Mouse (Mus musculus): ENCODE measurements around the gene Sema5b. TPM values are rescaled to one million over a fixed set of nuclear protein-coding genes. Genes with fewer than 3 reads are reported as not detected.

Gene Sema5b
- 5.5 and 8.0 TPM in 2 replicates for polyA plus RNA-seq (2014; fragmentation: Nextera tagmentation; extraction: Ambion mirVana)

DNA sequence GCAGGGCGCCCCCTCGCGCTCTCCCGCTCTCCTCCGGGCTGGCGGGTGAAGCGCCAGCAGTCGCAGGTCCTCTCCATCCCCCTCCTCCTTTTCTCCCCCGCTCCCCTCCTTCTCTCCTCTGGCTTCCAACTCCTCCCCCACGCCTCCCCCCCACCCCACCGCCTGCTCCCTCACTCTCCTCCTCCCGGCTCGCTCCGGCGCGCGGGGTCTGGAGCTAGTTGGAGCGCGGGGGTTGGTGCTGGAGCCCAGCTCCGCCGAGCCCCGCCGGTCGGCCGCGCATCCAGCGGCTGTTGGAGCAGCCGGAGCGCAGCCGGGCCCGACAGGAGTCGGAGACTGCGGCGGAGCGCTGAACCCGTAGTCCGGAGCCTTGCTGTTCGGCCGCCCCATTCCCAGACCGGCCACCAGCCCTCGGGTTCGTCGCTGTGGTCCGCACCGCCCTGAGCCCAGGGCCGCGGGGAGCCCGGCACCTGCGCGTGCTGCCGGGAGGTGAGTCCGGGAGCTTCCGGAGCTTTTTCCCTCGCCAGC is at the start of gene Sema5b:
Sema5b (plus strand) TSS at position 29 of the 525 bp plus-strand sequence.
- H3K4me2 ChIP-seq (ENCODE audit: low read depth, low read length): peak within 1 kb of the TSS; percentile 98
- peaks cover 10% of the 10 kb centered on the region; the same call in 1 of the 2 replicates for H3K4me1 ChIP-seq (ENCODE audit: control insufficient read depth, insufficient read depth, low read length)
- H3K9ac ChIP-seq (ENCODE audit: low read depth, low read length): peak within 1 kb of the TSS; percentile 70
- H3K9me3 ChIP-seq (ENCODE audit: control insufficient read depth, low read length): no peaks in the 10 kb centered on the region
- WGBS: under 1% methylated on average over 21 of the region's 54 CpGs
- peak; percentile 89 for DNase-seq (ENCODE audit: low spot score)
- H3K4me3 ChIP-seq (ENCODE audit: low read depth, low read length): peak within 1 kb of the TSS; percentile 59
- peak; percentile 87 for ATAC-seq (ENCODE audit: low read depth)
- H3K36me3 ChIP-seq (ENCODE audit: control insufficient read depth, insufficient read depth, low read length): no peaks in the 10 kb centered on the region
- H3K27ac ChIP-seq (replicated peaks; ENCODE audit: low read depth, low read length): peak within 1 kb of the TSS; percentile 54; the same call in 1 of the 2 replicates
- H3K27me3 ChIP-seq (replicated peaks; ENCODE audit: control insufficient read depth, insufficient read depth, low read length): peaks cover 42% of the 10 kb centered on the region

DNA sequence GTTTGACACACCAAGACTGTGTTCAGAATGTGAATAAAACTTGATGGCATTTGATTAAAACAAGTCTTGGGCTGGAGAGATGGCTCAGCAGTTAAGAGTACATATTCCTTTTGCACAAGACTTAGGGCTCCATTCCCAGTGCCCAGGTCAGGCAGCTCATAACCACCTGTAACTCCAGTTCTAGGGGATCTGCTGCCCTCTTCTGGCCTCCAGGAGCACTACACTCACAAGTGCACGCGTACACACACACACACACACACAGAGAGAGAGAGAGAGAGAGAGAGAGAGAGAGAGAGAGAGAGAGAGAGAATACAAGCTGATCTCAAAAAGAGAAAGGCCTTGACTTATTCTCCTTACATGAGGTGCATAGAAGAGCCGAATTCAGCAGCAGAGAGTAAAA is 40.6 kb upstream of the Sema5b start:
- no peaks in the 10 kb centered on the region for H3K27me3 ChIP-seq (replicated peaks; ENCODE audit: control insufficient read depth, insufficient read depth, low read length)
- H3K4me3 ChIP-seq (ENCODE audit: low read depth, low read length): no peak overlapping the region
- no peak overlapping the region for H3K9ac ChIP-seq (ENCODE audit: low read depth, low read length)
- ATAC-seq (ENCODE audit: low read depth): no peak
- no peaks in the 10 kb centered on the region for H3K4me1 ChIP-seq (ENCODE audit: control insufficient read depth, insufficient read depth, low read length)
- H3K27ac ChIP-seq (replicated peaks; ENCODE audit: low read depth, low read length): no peak overlapping the region
- no peak for DNase-seq (ENCODE audit: low spot score)
- no peak overlapping the region for H3K4me2 ChIP-seq (ENCODE audit: low read depth, low read length)
- WGBS: 84% methylated on average over 3 of the region's 3 CpGs
- no peaks in the 10 kb centered on the region for H3K36me3 ChIP-seq (ENCODE audit: control insufficient read depth, insufficient read depth, low read length)
- no peaks in the 10 kb centered on the region; the same call in 1 of the 2 replicates for H3K9me3 ChIP-seq (ENCODE audit: control insufficient read depth, low read length)

DNA sequence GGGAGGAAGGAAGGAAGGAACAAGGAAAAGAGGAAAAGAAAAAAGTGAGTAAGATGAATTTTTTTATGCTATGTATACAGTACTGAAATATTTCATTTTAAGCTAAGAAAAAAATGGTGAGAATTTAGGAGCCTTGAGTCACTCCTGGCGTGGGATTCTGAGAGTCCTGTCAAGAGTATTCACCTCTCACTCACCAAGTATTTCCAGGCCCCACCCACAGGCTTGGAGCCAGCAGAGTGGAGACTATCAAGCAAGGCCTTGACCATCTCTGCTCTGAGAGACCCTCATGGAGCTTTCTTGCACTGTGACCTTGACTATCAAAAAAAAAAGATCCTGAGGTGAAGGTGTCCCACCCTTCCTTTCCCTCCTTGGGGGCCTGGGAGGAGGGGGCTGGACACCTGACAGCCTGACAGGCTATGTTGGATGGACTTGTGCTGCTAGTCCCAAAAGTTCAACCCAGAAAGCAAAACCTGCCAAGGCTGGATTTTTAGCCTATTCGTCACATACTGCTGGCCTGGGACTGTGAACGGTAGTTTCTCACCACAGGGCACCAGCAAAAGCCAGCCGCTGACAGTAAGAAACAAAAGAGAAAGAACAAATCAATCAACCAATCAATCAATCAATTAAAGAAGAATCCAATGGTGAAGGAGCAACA is 39.7 kb upstream of the Sema5b start:
- Histone ChIP-seq H3K36me3 (ENCODE audit: control insufficient read depth, insufficient read depth, low read length) (no peaks in the 10 kb centered on the region), H3K4me1 (ENCODE audit: control insufficient read depth, insufficient read depth, low read length) (no peaks in the 10 kb centered on the region), H3K4me3 (ENCODE audit: low read depth, low read length) (no peak overlapping the region), H3K9ac (ENCODE audit: low read depth, low read length) (no peak overlapping the region), H3K27me3 (replicated peaks; ENCODE audit: control insufficient read depth, insufficient read depth, low read length) (no peaks in the 10 kb centered on the region), H3K27ac (replicated peaks; ENCODE audit: low read depth, low read length) (no peak overlapping the region), H3K9me3 (ENCODE audit: control insufficient read depth, low read length) (no peaks in the 10 kb centered on the region; the same call in 1 of the 2 replicates), H3K4me2 (ENCODE audit: low read depth, low read length) (no peak overlapping the region)
- ATAC-seq (ENCODE audit: low read depth) (no peak), DNase-seq (ENCODE audit: low spot score) (no peak)
- WGBS: 69% methylated on average over 4 of the region's 4 CpGs

DNA sequence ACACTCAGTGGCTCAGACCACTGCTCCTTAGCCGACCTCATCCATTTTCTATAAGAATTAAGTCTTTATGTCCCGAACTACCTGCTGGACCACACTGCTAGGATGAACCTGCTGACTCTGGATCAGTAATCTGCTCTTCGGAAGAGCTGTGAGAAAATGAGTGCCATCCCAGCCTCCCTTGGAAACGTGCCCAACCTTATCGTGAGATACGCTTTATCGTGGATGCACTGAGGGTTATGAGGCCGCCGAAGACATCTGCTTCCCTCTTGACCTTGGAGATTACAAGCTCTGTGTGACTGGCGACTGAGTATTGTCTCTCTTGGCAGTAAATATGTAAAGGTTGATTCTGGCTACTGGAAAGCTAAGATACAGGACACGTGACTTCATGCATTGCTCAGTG is 38.5 kb upstream of the Sema5b start:
- no peak overlapping the region for H3K9ac ChIP-seq (ENCODE audit: low read depth, low read length)
- no peak overlapping the region for H3K4me3 ChIP-seq (ENCODE audit: low read depth, low read length)
- no peaks in the 10 kb centered on the region; the same call in 1 of the 2 replicates for H3K9me3 ChIP-seq (ENCODE audit: control insufficient read depth, low read length)
- no peaks in the 10 kb centered on the region for H3K27me3 ChIP-seq (replicated peaks; ENCODE audit: control insufficient read depth, insufficient read depth, low read length)
- no peak overlapping the region for H3K4me2 ChIP-seq (ENCODE audit: low read depth, low read length)
- DNase-seq (ENCODE audit: low spot score): no peak
- H3K4me1 ChIP-seq (ENCODE audit: control insufficient read depth, insufficient read depth, low read length): no peaks in the 10 kb centered on the region
- H3K27ac ChIP-seq (replicated peaks; ENCODE audit: low read depth, low read length): no peak overlapping the region
- no peak for ATAC-seq (ENCODE audit: low read depth)
- no peaks in the 10 kb centered on the region for H3K36me3 ChIP-seq (ENCODE audit: control insufficient read depth, insufficient read depth, low read length)
- WGBS: 84% methylated on average over 11 of the region's 11 CpGs

DNA sequence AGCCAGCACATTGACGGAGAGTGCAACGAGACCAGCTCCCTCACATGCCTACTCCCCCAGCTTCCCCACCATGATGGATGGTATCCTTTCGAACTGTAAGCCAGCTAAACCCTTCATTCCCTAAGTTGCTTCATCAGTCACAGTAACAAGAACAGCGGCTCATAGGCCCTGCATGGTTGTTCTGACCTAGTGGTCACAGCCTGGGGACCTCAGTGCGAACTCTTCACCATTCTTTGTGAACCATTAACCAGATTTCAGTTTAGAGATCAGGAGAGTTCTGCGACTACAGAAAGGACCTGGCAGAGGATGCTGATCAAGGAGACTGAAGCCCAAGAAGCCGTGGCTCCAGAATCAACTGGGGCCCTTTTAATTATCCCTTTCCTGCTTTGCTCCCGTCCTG is 36.7 kb upstream of the Sema5b start:
- H3K36me3 ChIP-seq (ENCODE audit: control insufficient read depth, insufficient read depth, low read length): no peaks in the 10 kb centered on the region
- H3K27ac ChIP-seq (replicated peaks; ENCODE audit: low read depth, low read length): no peak overlapping the region
- no peak overlapping the region for H3K4me2 ChIP-seq (ENCODE audit: low read depth, low read length)
- no peaks in the 10 kb centered on the region for H3K4me1 ChIP-seq (ENCODE audit: control insufficient read depth, insufficient read depth, low read length)
- no peak overlapping the region for H3K4me3 ChIP-seq (ENCODE audit: low read depth, low read length)
- no peaks in the 10 kb centered on the region; the same call in 1 of the 2 replicates for H3K9me3 ChIP-seq (ENCODE audit: control insufficient read depth, low read length)
- H3K9ac ChIP-seq (ENCODE audit: low read depth, low read length): no peak overlapping the region
- DNase-seq (ENCODE audit: low spot score): no peak
- no peak for ATAC-seq (ENCODE audit: low read depth)
- 85% methylated on average over 8 of the region's 8 CpGs for WGBS
- no peaks in the 10 kb centered on the region for H3K27me3 ChIP-seq (replicated peaks; ENCODE audit: control insufficient read depth, insufficient read depth, low read length)

DNA sequence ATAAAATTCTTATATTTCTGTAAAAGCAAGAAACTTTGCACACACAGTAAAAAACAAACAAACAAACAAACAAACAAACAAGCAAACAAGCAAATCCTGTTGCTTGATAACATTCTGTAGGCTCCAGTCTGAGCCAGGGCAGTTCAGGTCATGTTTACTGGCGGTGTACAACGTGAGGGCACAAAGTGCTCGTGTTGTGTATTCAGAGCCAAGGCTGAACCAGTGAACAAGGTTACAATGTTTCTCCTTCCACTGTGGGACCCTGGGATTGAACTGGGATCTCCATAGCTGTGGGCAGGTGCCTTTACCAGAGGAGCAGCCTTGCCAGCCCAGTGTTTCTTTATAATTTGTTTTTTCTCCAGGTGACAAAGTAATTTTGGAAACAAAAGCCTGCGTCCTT is 35.2 kb upstream of the Sema5b start:
- H3K36me3 ChIP-seq (ENCODE audit: control insufficient read depth, insufficient read depth, low read length): no peaks in the 10 kb centered on the region

DNA sequence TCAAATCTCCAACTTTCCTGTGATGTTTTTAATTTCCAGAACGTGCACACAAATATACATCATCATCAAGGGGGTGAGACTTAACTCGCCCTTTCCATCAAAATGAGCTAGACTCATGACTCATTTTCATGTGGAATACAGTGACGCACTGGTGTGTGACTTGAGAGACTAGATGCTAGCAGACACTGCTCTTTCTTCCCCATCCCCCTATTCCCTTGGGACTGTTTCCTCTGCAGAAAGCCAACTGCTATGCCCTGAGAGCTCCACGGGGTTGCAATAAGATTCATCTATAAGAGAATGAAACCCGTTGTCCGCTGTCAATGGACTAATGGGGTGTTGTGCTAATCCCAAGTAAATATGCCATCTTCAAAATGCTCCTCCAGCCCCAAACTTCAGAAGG is 32.4 kb upstream of the Sema5b start:
- Histone ChIP-seq H3K36me3 (ENCODE audit: control insufficient read depth, insufficient read depth, low read length) (no peaks in the 10 kb centered on the region), H3K4me2 (ENCODE audit: low read depth, low read length) (no peak overlapping the region), H3K27me3 (replicated peaks; ENCODE audit: control insufficient read depth, insufficient read depth, low read length) (no peaks in the 10 kb centered on the region), H3K27ac (replicated peaks; ENCODE audit: low read depth, low read length) (no peak overlapping the region), H3K9me3 (ENCODE audit: control insufficient read depth, low read length) (no peaks in the 10 kb centered on the region), H3K4me1 (ENCODE audit: control insufficient read depth, insufficient read depth, low read length) (peaks cover 6% of the 10 kb centered on the region; the same call in 1 of the 2 replicates), H3K9ac (ENCODE audit: low read depth, low read length) (no peak overlapping the region), H3K4me3 (ENCODE audit: low read depth, low read length) (no peak overlapping the region)
- 84% methylated on average over 6 of the region's 6 CpGs for WGBS
- DNase-seq (ENCODE audit: low spot score): no peak
- no peak for ATAC-seq (ENCODE audit: low read depth)

More for the DNA sequence above, 35.2 kb upstream of the Sema5b start:
- DNase-seq (ENCODE audit: low spot score) (no peak), ATAC-seq (ENCODE audit: low read depth) (no peak)
- no peak overlapping the region for H3K27ac ChIP-seq (replicated peaks; ENCODE audit: low read depth, low read length)
- no peak overlapping the region for H3K4me2 ChIP-seq (ENCODE audit: low read depth, low read length)
- H3K4me1 ChIP-seq (ENCODE audit: control insufficient read depth, insufficient read depth, low read length): peaks cover 6% of the 10 kb centered on the region; the same call in 1 of the 2 replicates
- H3K4me3 ChIP-seq (ENCODE audit: low read depth, low read length): no peak overlapping the region
- H3K27me3 ChIP-seq (replicated peaks; ENCODE audit: control insufficient read depth, insufficient read depth, low read length): no peaks in the 10 kb centered on the region
- WGBS: 95% methylated on average over 4 of the region's 4 CpGs
- no peaks in the 10 kb centered on the region for H3K9me3 ChIP-seq (ENCODE audit: control insufficient read depth, low read length)
- no peak overlapping the region for H3K9ac ChIP-seq (ENCODE audit: low read depth, low read length)

DNA sequence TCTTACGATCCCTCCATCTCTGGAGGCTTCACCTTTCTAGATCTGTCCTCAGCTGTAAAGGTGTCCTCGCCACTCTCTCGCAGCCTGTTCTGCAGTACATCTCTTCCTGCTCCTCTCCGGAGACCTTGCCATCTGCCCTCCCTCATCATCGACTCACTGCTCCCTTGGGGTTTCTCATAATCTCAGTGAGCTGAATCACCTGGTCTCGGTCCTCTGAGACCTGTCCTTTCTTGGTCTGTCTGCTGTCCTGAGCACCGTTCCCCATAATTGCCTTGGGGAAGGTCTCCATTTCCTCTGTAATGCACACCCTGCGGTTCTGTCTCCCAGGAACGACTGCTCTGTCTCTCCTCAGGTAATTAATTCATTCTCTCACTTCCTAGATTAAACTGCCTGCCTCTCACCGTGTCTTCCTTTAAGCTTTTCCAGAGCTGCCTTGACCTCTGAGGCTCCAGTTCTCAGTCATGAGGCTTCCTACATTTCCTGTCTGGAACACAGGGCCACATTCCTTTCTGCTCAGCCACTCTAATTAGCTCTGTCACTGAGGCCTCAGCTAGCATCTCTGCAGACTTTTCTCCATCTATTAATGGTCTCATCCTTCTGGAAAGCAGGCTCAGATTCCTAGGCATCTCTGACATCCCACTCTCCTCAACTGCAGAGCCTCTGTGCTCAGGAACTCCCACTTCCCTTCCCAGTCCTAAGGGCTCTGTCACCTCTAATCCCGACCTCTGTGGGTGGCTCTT is 31.4 kb upstream of the Sema5b start:
- Histone ChIP-seq H3K4me2 (ENCODE audit: low read depth, low read length) (no peak overlapping the region), H3K4me1 (ENCODE audit: control insufficient read depth, insufficient read depth, low read length) (peaks cover 6% of the 10 kb centered on the region; the same call in 1 of the 2 replicates), H3K4me3 (ENCODE audit: low read depth, low read length) (no peak overlapping the region), H3K27me3 (replicated peaks; ENCODE audit: control insufficient read depth, insufficient read depth, low read length) (no peaks in the 10 kb centered on the region), H3K9me3 (ENCODE audit: control insufficient read depth, low read length) (no peaks in the 10 kb centered on the region), H3K27ac (replicated peaks; ENCODE audit: low read depth, low read length) (no peak overlapping the region), H3K9ac (ENCODE audit: low read depth, low read length) (no peak overlapping the region), H3K36me3 (ENCODE audit: control insufficient read depth, insufficient read depth, low read length) (no peaks in the 10 kb centered on the region)
- no peak for DNase-seq (ENCODE audit: low spot score)
- peak; percentile 81 for ATAC-seq (ENCODE audit: low read depth)
- WGBS: 37% methylated on average over 11 of the region's 11 CpGs
